Mouse (Mus musculus) spleen, postnatal 4 days (tissue): ENCODE data around the gene Cadps2.

ENCODE experiments used
- DNase-seq, 2 experiments: peaks; one replicate each; pipeline ENCODE4 v3.0.0; 2022; ENCODE audit warnings: low spot score in 2 of 2

Cadps2 gene

DNA sequence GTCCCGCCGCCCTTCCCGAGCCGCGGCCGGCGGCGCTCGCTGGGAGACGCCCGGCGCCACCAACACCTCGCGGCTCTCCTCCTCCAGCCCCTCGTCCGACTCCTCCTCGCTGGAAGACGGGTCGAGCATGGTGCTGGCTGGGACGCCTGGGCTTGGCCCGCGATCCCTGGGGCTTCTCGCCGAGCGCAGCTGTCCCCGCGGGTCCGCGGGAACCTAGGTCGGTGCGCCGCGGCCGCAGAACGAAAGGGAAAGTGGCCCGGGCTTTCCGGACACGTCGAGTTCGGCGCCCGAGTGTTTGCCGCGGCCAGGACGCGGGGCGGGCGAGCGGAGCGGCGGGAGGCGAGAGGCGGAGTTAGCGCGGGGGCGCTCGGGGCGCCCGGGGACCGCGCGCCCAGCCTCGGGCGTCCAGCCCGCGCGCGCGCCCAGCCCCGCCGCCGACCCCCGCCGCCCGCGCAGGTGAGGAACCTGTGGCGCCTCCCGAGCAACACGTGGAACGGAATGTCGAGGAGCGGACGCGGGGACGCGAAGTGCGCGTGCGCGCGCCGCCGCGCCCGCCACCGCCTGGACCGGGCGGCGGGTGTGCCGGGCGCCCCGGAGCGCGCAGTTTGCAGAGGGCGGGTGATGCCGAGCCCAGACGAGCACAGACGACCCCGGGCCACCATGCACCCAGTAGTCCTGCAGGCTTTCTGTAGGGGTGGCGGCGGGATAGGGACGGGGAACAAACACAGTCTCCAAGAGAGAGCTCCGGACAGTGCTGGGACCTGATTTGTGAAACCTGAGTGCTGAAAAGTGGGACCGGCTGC, at the start of gene Cadps2:
Cadps2 (minus strand) TSS at position 413 of the 803 bp plus-strand sequence.
- peak; percentile 14 to 60 for DNase-seq

DNA sequence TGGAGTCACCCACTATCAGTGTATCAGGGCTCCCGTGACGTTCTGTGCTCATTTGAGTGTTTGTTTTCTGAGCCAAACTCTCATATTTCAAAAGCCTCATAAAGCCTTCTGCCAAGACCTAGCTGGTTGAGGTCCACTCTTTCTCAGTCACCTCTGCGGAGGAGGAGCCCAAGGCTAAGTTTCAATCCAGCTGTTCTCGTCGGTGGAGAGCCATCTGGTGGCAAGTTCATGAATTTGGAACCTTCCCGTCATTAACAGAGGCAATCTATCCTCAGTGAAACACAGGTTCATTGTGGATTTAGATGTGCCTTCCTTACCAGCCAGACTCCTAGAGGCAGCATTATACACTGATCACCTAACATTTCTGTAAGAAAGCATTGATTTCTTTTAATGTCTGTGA, 47.2 kb upstream of the Cadps2 start:
- no peak for DNase-seq

- no peak for DNase-seq
Observed at GRCm38 (mm10) chr6:23876765-23877408, 37.7 kb upstream of the Cadps2 start.

GRCm38 (mm10) chr6:23876363-23876762, 37.1 kb upstream of the Cadps2 start:
- no peak for DNase-seq

DNA sequence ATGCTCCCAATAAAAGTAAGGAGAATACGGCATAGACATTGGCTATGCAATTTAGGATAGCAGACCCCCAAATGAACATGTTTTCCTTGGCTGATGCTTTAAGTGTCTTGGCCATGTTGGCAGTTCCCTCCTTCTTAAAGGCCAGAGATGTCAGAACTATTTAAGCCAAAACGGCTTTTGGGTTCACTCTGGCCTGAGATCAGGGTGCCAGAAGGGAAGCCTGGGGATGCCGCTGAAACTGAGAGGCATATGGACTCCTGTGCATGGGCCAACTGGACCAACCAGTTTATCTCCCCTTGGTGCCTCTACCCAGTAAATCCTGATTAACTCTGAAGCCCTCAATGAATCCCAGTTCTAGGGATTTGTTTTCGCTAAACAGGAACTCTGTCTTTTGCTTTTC, 34.6 kb upstream of the Cadps2 start:
- no peak for DNase-seq

- DNase-seq = no peak
Observed at GRCm38 (mm10) chr6:23873231-23873630, 34.0 kb upstream of the Cadps2 start.

- no peak for DNase-seq
Observed at GRCm38 (mm10) chr6:23869971-23870370, 30.8 kb upstream of the Cadps2 start.

- DNase-seq = no peak
Observed at GRCm38 (mm10) chr6:23866298-23866697, 27.1 kb upstream of the Cadps2 start.

DNA sequence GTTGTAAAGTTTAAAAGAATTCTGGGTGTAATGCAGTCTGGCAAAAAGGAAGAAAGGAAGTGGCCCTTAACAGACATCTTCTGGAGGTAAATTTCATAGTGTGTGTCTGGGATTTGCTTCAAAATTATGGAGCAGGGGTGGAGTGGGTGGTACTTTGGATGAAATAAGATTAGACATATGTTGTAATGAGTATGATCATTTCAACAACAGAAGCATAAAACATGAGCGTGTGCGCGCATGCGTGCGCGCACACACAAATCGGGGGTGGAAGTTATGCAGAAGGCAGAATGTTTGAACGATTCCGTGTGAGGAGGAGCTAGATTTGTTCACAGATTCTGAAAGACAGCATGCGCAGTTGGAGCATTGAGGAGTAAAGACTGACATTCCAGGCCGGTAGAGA, 14.2 kb upstream of the Cadps2 start:
- no peak for DNase-seq

DNA sequence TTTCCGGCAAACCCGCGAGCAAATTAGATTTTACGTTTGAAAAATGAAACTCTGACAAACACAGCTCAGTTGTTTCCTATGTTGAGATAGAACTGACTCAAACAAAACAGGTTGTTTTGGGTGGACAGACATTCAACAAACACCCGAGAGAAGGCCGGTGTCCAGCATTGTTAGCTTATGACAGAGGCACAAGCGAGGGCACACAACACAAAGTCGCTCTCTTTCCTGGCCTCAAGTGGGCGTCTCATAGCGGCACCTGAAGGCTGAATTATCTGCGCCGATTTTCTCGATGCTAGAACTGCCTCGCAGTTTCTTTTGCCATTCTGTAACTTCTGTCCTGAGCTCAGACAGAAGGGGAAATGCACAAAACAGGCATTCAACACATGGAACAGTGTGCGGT, 780 bp upstream of the Cadps2 start:
- DNase-seq = no peak

- peak in 1 of 2 experiments; percentile 58 for DNase-seq
Observed at GRCm38 (mm10) chr6:23838401-23839008, 716 bp downstream of the Cadps2 start.

- no peak for DNase-seq
Observed at GRCm38 (mm10) chr6:23837631-23838030, 1.6 kb downstream of the Cadps2 start.

- DNase-seq = no peak
Observed at GRCm38 (mm10) chr6:23837127-23837526, 2.1 kb downstream of the Cadps2 start.

- no peak for DNase-seq
Observed at GRCm38 (mm10) chr6:23836694-23837093, 2.5 kb downstream of the Cadps2 start.

- DNase-seq = no peak
Observed at GRCm38 (mm10) chr6:23835552-23835951, 3.7 kb downstream of the Cadps2 start.

GRCm38 (mm10) chr6:23830741-23831140, 8.5 kb downstream of the Cadps2 start:
- DNase-seq = no peak

GRCm38 (mm10) chr6:23829338-23829737, 9.9 kb downstream of the Cadps2 start:
- DNase-seq = no peak

- no peak for DNase-seq
Observed at GRCm38 (mm10) chr6:23821819-23822218, 17.4 kb downstream of the Cadps2 start.

GRCm38 (mm10) chr6:23810087-23810486, 29.1 kb downstream of the Cadps2 start:
- DNase-seq = no peak

DNA sequence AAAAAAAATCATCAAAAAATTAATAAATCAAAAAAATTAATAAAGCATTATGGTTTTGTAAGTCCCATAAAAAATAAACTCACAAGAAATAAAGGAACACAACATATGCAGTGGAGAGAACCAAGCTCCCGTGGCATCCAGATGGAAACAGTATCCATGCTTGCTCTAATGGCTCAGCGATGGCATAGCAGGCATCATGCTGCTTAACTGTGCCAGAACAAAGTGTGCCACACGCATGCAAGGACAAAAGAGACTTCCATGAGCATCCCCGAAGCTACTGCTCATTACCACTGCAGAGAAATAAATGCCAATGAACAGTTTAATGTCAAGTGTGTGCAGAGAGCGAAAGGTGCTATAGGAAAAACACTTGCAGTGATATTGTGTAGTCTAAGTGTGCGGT, 29.9 kb downstream of the Cadps2 start:
- DNase-seq = no peak

- no peak for DNase-seq
Observed at GRCm38 (mm10) chr6:23805333-23805732, 33.9 kb downstream of the Cadps2 start.

GRCm38 (mm10) chr6:23791822-23792221, 47.4 kb downstream of the Cadps2 start:
- DNase-seq = no peak

- no peak for DNase-seq
Observed at GRCm38 (mm10) chr6:23777641-23778040, 61.6 kb downstream of the Cadps2 start.
